ENCODE assay signal across 12 mouse cellular contexts in the genomic region with DNA sequence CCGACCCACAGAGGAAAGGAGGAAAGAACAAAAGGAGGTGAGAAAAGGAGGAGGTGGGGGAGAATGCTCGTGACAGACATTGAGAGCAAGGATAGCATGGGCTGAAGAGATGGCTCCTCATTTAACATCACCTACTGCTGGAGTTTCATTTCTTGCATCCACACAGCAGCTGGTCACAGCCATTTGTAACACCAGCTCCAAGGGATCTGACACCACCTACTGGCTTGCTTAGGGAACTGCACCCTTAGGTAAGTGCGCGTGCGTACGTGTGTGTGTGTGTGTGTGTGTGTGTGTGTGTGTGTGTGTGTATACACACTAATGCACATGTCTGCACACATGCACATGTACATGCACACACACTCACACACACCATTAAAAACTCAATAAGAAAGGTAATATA. TPM values are rescaled to one million over a fixed set of nuclear protein-coding genes. Genes with fewer than 3 reads are reported as not detected.
DNase-seq lines count a peak whose midpoint lies in the region; ATAC-seq and TF ChIP-seq lines count a peak whose summit lies in the region.
"Had no signal": no experiment of that assay in that cellular context is flagged by ENCODE, and none has a peak within 500 bp of the region (broad histone marks: within the 10 kb centered on the region; RNA-seq: fewer than 3 reads in every experiment).

No protein-coding gene starts in this region.

- no peaks in the 10 kb centered on the region for H3K36me3 ChIP-seq in intestine, postnatal 0 days (ENCODE audit: control insufficient read depth, insufficient read depth)
- H3K36me3 ChIP-seq in intestine, embryonic 15.5 days = no peaks in the 10 kb centered on the region
- no peaks in the 10 kb centered on the region for H3K36me3 ChIP-seq in lung, postnatal 0 days (ENCODE audit: insufficient read depth, low read length)
- H3K36me3 ChIP-seq: embryonic facial prominence, embryonic 15.5 days; lung, embryonic 15.5 days had no signal

- no peak for TF ChIP-seq EP300 in lung, postnatal 0 days (IDR thresholded peaks at IDR 0.05)

- DNase-seq in B cell, adult 2 months = peak; percentile 26 to 31
- DNase-seq in R1 (ENCODE audit: low read depth, low spot score) = peak; percentile 70
- DNase-seq in lung, postnatal 0 days (ENCODE audit: low spot score) = peak; percentile 58
- DNase-seq in right cerebral cortex, postnatal 14 days = no peak
- no peak for DNase-seq in layer of hippocampus, postnatal 14 days (ENCODE audit: low spot score in 2 of 2)
- no peak for DNase-seq in spleen, adult 12 weeks (ENCODE audit: low spot score)
- DNase-seq: kidney, postnatal 25 days had no signal

- no peaks in the 10 kb centered on the region for H3K9me3 ChIP-seq in intestine, postnatal 0 days (ENCODE audit: control insufficient read depth)
- H3K9me3 ChIP-seq in intestine, embryonic 15.5 days = no peaks in the 10 kb centered on the region
- no peaks in the 10 kb centered on the region for H3K9me3 ChIP-seq in lung, postnatal 0 days (ENCODE audit: low read length)
- H3K9me3 ChIP-seq: embryonic facial prominence, embryonic 15.5 days; lung, embryonic 15.5 days had no signal

- H3K27me3 ChIP-seq in intestine, postnatal 0 days (replicated peaks; ENCODE audit: control insufficient read depth, insufficient read depth, low read length) = no peaks in the 10 kb centered on the region
- H3K27me3 ChIP-seq in intestine, embryonic 15.5 days (replicated peaks) = no peaks in the 10 kb centered on the region
- no peaks in the 10 kb centered on the region for H3K27me3 ChIP-seq in lung, postnatal 0 days (replicated peaks; ENCODE audit: insufficient read depth, low read length)
- H3K27me3 ChIP-seq: embryonic facial prominence, embryonic 15.5 days; lung, embryonic 15.5 days had no signal

- WGBS in intestine, postnatal 0 days = 89% methylated on average over 6 of the region's 6 CpGs
- 89% methylated on average over 6 of the region's 6 CpGs for WGBS in intestine, embryonic 15.5 days
- WGBS in lung, postnatal 0 days = 81% methylated on average over 6 of the region's 6 CpGs

- no peaks in the 10 kb centered on the region for H3K4me1 ChIP-seq in intestine, postnatal 0 days (replicated peaks; ENCODE audit: control insufficient read depth, insufficient read depth, low read length)
- H3K4me1 ChIP-seq in intestine, embryonic 15.5 days (replicated peaks) = no peaks in the 10 kb centered on the region
- H3K4me1 ChIP-seq in lung, postnatal 0 days (ENCODE audit: insufficient read depth, low read depth, low read length) = no peaks in the 10 kb centered on the region

- no peak overlapping the region for H3K4me2 ChIP-seq in intestine, postnatal 0 days (replicated peaks; ENCODE audit: low read depth)
- H3K4me2 ChIP-seq in intestine, embryonic 15.5 days (replicated peaks) = no peak overlapping the region
- no peak overlapping the region for H3K4me2 ChIP-seq in lung, postnatal 0 days (replicated peaks; ENCODE audit: low read depth, low read length)
- H3K4me2 ChIP-seq: embryonic facial prominence, embryonic 15.5 days; lung, embryonic 15.5 days had no signal

- peak; percentile 91 for TF ChIP-seq CTCF in intestine, postnatal 0 days (IDR thresholded peaks at IDR 0.05; ENCODE audit: low read depth)
- TF ChIP-seq CTCF in lung, postnatal 0 days (IDR thresholded peaks at IDR 0.05) = peak; percentile 97

- no peak overlapping the region for H3K27ac ChIP-seq in intestine, postnatal 0 days (ENCODE audit: low read depth, low read length)
- no peak overlapping the region for H3K27ac ChIP-seq in intestine, embryonic 15.5 days
- H3K27ac ChIP-seq in lung, postnatal 0 days (ENCODE audit: low read length) = no peak overlapping the region
- H3K27ac ChIP-seq: embryonic facial prominence, embryonic 15.5 days; lung, embryonic 15.5 days had no signal

- H3K4me3 ChIP-seq in intestine, postnatal 0 days (ENCODE audit: low read depth, low read length) = no peak overlapping the region
- H3K4me3 ChIP-seq in intestine, embryonic 15.5 days (replicated peaks) = no peak overlapping the region
- H3K4me3 ChIP-seq in lung, postnatal 0 days (ENCODE audit: low read depth, low read length) = no peak overlapping the region
- H3K4me3 ChIP-seq: embryonic facial prominence, embryonic 15.5 days; lung, embryonic 15.5 days had no signal

- no peak overlapping the region for H3K9ac ChIP-seq in intestine, postnatal 0 days (ENCODE audit: low read depth, low read length)
- no peak overlapping the region for H3K9ac ChIP-seq in intestine, embryonic 15.5 days
- H3K9ac ChIP-seq in lung, postnatal 0 days (replicated peaks; ENCODE audit: low read depth) = no peak overlapping the region
- H3K9ac ChIP-seq: embryonic facial prominence, embryonic 15.5 days; lung, embryonic 15.5 days had no signal

- ATAC-seq in intestine, postnatal 0 days = no peak
- ATAC-seq in intestine, embryonic 15.5 days = no peak
- no peak for ATAC-seq in lung, postnatal 0 days
- ATAC-seq: activated CD4-positive, CD25-positive, alpha-beta regulatory T cell, adult 4 months had no signal

RNA-seq across cellular contexts. Expression of a gene that starts 20.8 kb away (rescaled TPM):
- 9.7 and 12.0 TPM in 2 replicates for polyA plus RNA-seq in intestine, postnatal 0 days (2015; fragmentation: Nextera tagmentation; extraction: Ambion mirVana)
- 8.5 and 8.8 TPM in 2 replicates for polyA plus RNA-seq in intestine, embryonic 15.5 days (2015; fragmentation: Nextera tagmentation; extraction: Ambion mirVana)
- polyA plus RNA-seq in lung, postnatal 0 days (2015; fragmentation: Nextera tagmentation; extraction: Ambion mirVana) = 126 and 136 TPM in 2 replicates
- total RNA-seq in layer of hippocampus, postnatal 14 days (2021) = 1 to 10 TPM; 1.0 to 1.1 TPM

Comparison
In these comparisons a context has a peak if more than half of its experiments do, and no peak if none do; other contexts are left out.
1. DNase-seq: peak in B cell, adult 2 months (2 of 2), R1 (single experiment) and lung, postnatal 0 days (single experiment); none in right cerebral cortex, postnatal 14 days (single experiment), layer of hippocampus, postnatal 14 days (0 of 2) and spleen, adult 12 weeks (single experiment).